Mouse (Mus musculus) heart, embryonic 10.5 days (tissue): ENCODE measurements around the gene Pibf1. TPM values are rescaled to one million over a fixed set of nuclear protein-coding genes. Genes with fewer than 3 reads are reported as not detected.

Experiments
- DNase-seq: peaks from one replicate; pipeline ENCODE4 v3.0.0-alpha.2; 2017; ENCODE audit warnings: low spot score
- H3K27ac ChIP-seq: fragments of 300-500 bp; sonication (generic); 2 replicates; pipeline ENCODE4 v1.5.1; 2016; ENCODE audit warnings: mild to moderate bottlenecking
- H3K27me3 ChIP-seq: fragments of 300-500 bp; sonication (generic); 2 replicates; pipeline ENCODE4 v1.6.1; 2016; ENCODE audit warnings: mild to moderate bottlenecking; ENCODE audit not compliant: poor library complexity, insufficient read depth, severe bottlenecking
- H3K36me3 ChIP-seq: fragments of 300-500 bp; sonication (generic); 2 replicates; pipeline ENCODE4 v1.6.1; 2016; ENCODE audit warnings: mild to moderate bottlenecking, moderate library complexity
- H3K4me1 ChIP-seq: fragments of 300-500 bp; sonication (generic); 2 replicates; pipeline ENCODE4 v1.6.1; 2016; ENCODE audit warnings: mild to moderate bottlenecking
- H3K4me3 ChIP-seq: fragments of 300-500 bp; sonication (generic); 2 replicates; pipeline ENCODE4 v1.5.1; 2016; ENCODE audit warnings: mild to moderate bottlenecking, moderate library complexity
- H3K9me3 ChIP-seq: fragments of 300-500 bp; sonication (generic); 2 replicates; pipeline ENCODE4 v1.6.1; 2016; ENCODE audit warnings: mild to moderate bottlenecking, moderate library complexity
- WGBS: fragments of 180-500 bp; shearing (Covaris S2); methylation state at CpG from one replicate; pipeline ENCODE4 v1.1.7; 2016; 5-methylcytosine and 5-hydroxymethylcytosine counted together
- polyA plus RNA-seq: library from polyadenylated mRNA; unstranded; fragments of >200 nt; fragmentation: Nextera tagmentation; extraction: Ambion mirVana; gene quantifications from 2 replicates; pipeline ENCODE4 v1.2.1, GENCODE M21; 2016

Gene Pibf1
- polyA plus RNA-seq, 1 experiment from 2014 or later: 18.5 TPM

GRCm38 (mm10) chr14:99159940-99160339 lies 60.7 kb downstream of the Pibf1 start:
- H3K36me3 ChIP-seq: peaks cover 20% of the 10 kb centered on the region; the same call in 1 of the 2 replicates
- no peaks in the 10 kb centered on the region for H3K9me3 ChIP-seq
- WGBS: 77% methylated on average over 6 of the region's 6 CpGs
- H3K27ac ChIP-seq: no peak overlapping the region
- no peaks in the 10 kb centered on the region for H3K4me1 ChIP-seq
- no peaks in the 10 kb centered on the region for H3K27me3 ChIP-seq
- DNase-seq: no peak
- H3K4me3 ChIP-seq: no peak overlapping the region

- WGBS: 87% methylated on average over 3 of the region's 3 CpGs
Measured at GRCm38 (mm10) chr14:99163051-99163450, 63.8 kb downstream of the Pibf1 start.

GRCm38 (mm10) chr14:99174138-99174745 lies 75.0 kb downstream of the Pibf1 start:
- WGBS: 85% methylated on average over 4 of the region's 4 CpGs
- Histone ChIP-seq H3K4me3 (no peak overlapping the region), H3K36me3 (no peaks in the 10 kb centered on the region), H3K27me3 (no peaks in the 10 kb centered on the region), H3K27ac (no peak overlapping the region), H3K9me3 (no peaks in the 10 kb centered on the region), H3K4me1 (0 out of 2 replicates have a peak, but pooled peaks cover 4% of the 10 kb centered on the region)
- DNase-seq: no peak

More at GRCm38 (mm10) chr14:99163051-99163450, 63.8 kb downstream of the Pibf1 start:
- no peak overlapping the region for H3K27ac ChIP-seq
- DNase-seq: no peak
- H3K27me3 ChIP-seq: no peaks in the 10 kb centered on the region
- H3K36me3 ChIP-seq: peaks cover 18% of the 10 kb centered on the region; the same call in 1 of the 2 replicates
- H3K4me1 ChIP-seq: no peaks in the 10 kb centered on the region
- no peak overlapping the region for H3K4me3 ChIP-seq
- no peaks in the 10 kb centered on the region for H3K9me3 ChIP-seq

GRCm38 (mm10) chr14:99176559-99176958 lies 77.3 kb downstream of the Pibf1 start:
- H3K4me1 ChIP-seq: 0 out of 2 replicates have a peak, but pooled peaks cover 4% of the 10 kb centered on the region
- H3K4me3 ChIP-seq: no peak overlapping the region
- H3K36me3 ChIP-seq: 0 out of 2 replicates have a peak, but pooled peaks cover 7% of the 10 kb centered on the region
- WGBS: 44% methylated on average over 9 of the region's 9 CpGs
- H3K27ac ChIP-seq: no peak overlapping the region
- DNase-seq: no peak
- H3K9me3 ChIP-seq: no peaks in the 10 kb centered on the region
- H3K27me3 ChIP-seq: no peaks in the 10 kb centered on the region

- peaks cover 7% of the 10 kb centered on the region; the same call in 1 of the 2 replicates for H3K36me3 ChIP-seq
- H3K4me1 ChIP-seq: 0 out of 2 replicates have a peak, but pooled peaks cover 7% of the 10 kb centered on the region
- WGBS: 92% methylated on average over 5 of the region's 5 CpGs
- no peak overlapping the region for H3K4me3 ChIP-seq
- DNase-seq: no peak
- H3K27ac ChIP-seq: no peak overlapping the region
- H3K9me3 ChIP-seq: no peaks in the 10 kb centered on the region
- H3K27me3 ChIP-seq: no peaks in the 10 kb centered on the region
Measured at GRCm38 (mm10) chr14:99190153-99190790, 91.0 kb downstream of the Pibf1 start.

GRCm38 (mm10) chr14:99205865-99206264 lies 106.6 kb downstream of the Pibf1 start:
- WGBS: 95% methylated on average over 2 of the region's 2 CpGs
- Histone ChIP-seq H3K4me1 (no peaks in the 10 kb centered on the region), H3K9me3 (no peaks in the 10 kb centered on the region), H3K27ac (no peak overlapping the region), H3K36me3 (peaks cover 9% of the 10 kb centered on the region), H3K27me3 (no peaks in the 10 kb centered on the region), H3K4me3 (no peak overlapping the region)
- DNase-seq: no peak

- 92% methylated on average over 5 of the region's 5 CpGs for WGBS
- no peaks in the 10 kb centered on the region for H3K27me3 ChIP-seq
- DNase-seq: no peak
- H3K4me1 ChIP-seq: no peaks in the 10 kb centered on the region
- H3K27ac ChIP-seq: no peak overlapping the region
- peaks cover 14% of the 10 kb centered on the region for H3K36me3 ChIP-seq
- H3K4me3 ChIP-seq: no peak overlapping the region
- no peaks in the 10 kb centered on the region for H3K9me3 ChIP-seq
Measured at GRCm38 (mm10) chr14:99206591-99206990, 107.4 kb downstream of the Pibf1 start.

- Histone ChIP-seq H3K27ac (no peak overlapping the region), H3K4me1 (no peaks in the 10 kb centered on the region), H3K36me3 (peaks cover 12% of the 10 kb centered on the region), H3K27me3 (no peaks in the 10 kb centered on the region), H3K9me3 (no peaks in the 10 kb centered on the region), H3K4me3 (no peak overlapping the region)
- WGBS: 84% methylated on average over 5 of the region's 5 CpGs
- DNase-seq: no peak
Measured at GRCm38 (mm10) chr14:99210431-99210830, 111.2 kb downstream of the Pibf1 start.

GRCm38 (mm10) chr14:99218396-99219012 lies 119.3 kb downstream of the Pibf1 start:
- no peak for DNase-seq
- no peaks in the 10 kb centered on the region for H3K4me1 ChIP-seq
- no peak overlapping the region for H3K27ac ChIP-seq
- H3K27me3 ChIP-seq: no peaks in the 10 kb centered on the region
- peaks cover 5% of the 10 kb centered on the region; the same call in 1 of the 2 replicates for H3K36me3 ChIP-seq
- H3K9me3 ChIP-seq: no peaks in the 10 kb centered on the region
- no peak overlapping the region for H3K4me3 ChIP-seq
- WGBS: 80% methylated on average over 7 of the region's 7 CpGs

- no peaks in the 10 kb centered on the region for H3K4me1 ChIP-seq
- 19% methylated on average over 9 of the region's 9 CpGs for WGBS
- no peaks in the 10 kb centered on the region for H3K9me3 ChIP-seq
- no peak for DNase-seq
- no peak overlapping the region for H3K27ac ChIP-seq
- peaks cover 9% of the 10 kb centered on the region for H3K36me3 ChIP-seq
- 0 out of 2 replicates have a peak overlapping the region, but pooled peaks have one; percentile 3 for H3K4me3 ChIP-seq
- no peaks in the 10 kb centered on the region for H3K27me3 ChIP-seq
Measured at GRCm38 (mm10) chr14:99219757-99220171, 120.5 kb downstream of the Pibf1 start.

GRCm38 (mm10) chr14:99225929-99226328 lies 126.7 kb downstream of the Pibf1 start:
- Histone ChIP-seq H3K4me1 (no peaks in the 10 kb centered on the region), H3K36me3 (peaks cover 6% of the 10 kb centered on the region), H3K27me3 (no peaks in the 10 kb centered on the region), H3K27ac (no peak overlapping the region), H3K9me3 (no peaks in the 10 kb centered on the region), H3K4me3 (no peak overlapping the region)
- no peak for DNase-seq
- WGBS: 93% methylated on average over 4 of the region's 4 CpGs

- Histone ChIP-seq H3K4me1 (no peaks in the 10 kb centered on the region), H3K9me3 (no peaks in the 10 kb centered on the region), H3K27ac (no peak overlapping the region), H3K36me3 (0 out of 2 replicates have a peak, but pooled peaks cover 4% of the 10 kb centered on the region), H3K4me3 (no peak overlapping the region), H3K27me3 (no peaks in the 10 kb centered on the region)
- no peak for DNase-seq
- WGBS: 78% methylated on average over 11 of the region's 11 CpGs
Measured at GRCm38 (mm10) chr14:99229071-99229780, 130.0 kb downstream of the Pibf1 start.
